Mouse (Mus musculus): ENCODE data around the gene Ccdc106. TPM values are rescaled to one million over a fixed set of nuclear protein-coding genes. Genes with fewer than 3 reads are reported as not detected.

Gene Ccdc106
- polyA plus RNA-seq, 1 experiment from 2014 or later = 2.9 TPM

- Histone ChIP-seq H3K27ac (ENCODE audit: low read depth, low read length) (no peak overlapping the region), H3K4me1 (ENCODE audit: control insufficient read depth, insufficient read depth, low read length) (peaks cover 20% of the 10 kb centered on the region), H3K9me3 (replicated peaks; ENCODE audit: control insufficient read depth, low read length) (no peaks in the 10 kb centered on the region), H3K4me2 (no peak overlapping the region), H3K27me3 (ENCODE audit: control insufficient read depth, insufficient read depth, low read length) (peaks cover 52% of the 10 kb centered on the region), H3K9ac (ENCODE audit: low read depth, low read length) (no peak overlapping the region), H3K36me3 (ENCODE audit: control insufficient read depth, insufficient read depth, low read length) (no peaks in the 10 kb centered on the region), H3K4me3 (ENCODE audit: low read depth, low read length) (no peak overlapping the region)
- no peak for ATAC-seq (replicated peaks; ENCODE audit: insufficient number of reproducible peaks, low FRiP score, low TSS enrichment)
- 81% methylated on average over 1 of the region's 1 CpGs for WGBS (ENCODE audit: insufficient replicate concordance)
These were observed 38.3 kb downstream of the Ccdc106 start for GRCm38 (mm10) chr7:5058631-5059030.

DNA sequence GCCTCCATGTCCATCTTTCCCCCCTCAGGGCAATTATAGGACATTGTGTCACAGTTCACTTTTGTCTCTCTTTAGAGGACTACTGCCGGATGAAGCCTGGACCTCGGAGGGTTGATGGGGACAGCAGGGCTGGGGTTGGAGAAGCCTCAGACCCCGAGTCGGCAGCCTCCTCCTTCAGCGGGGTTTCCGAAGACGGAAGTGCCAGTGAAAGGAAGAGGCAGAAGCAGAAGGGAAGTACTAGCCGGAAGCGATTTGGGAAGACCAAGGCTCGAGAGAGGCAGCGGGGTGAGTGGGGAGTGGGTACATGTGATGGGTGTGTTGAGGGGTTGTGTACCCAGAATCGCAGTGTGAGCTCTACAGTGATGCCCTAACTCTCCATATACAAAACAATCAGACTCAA lies 39.1 kb downstream of the Ccdc106 start:
- 90% methylated on average over 12 of the region's 12 CpGs for WGBS (ENCODE audit: insufficient replicate concordance)
- Histone ChIP-seq H3K4me1 (ENCODE audit: control insufficient read depth, insufficient read depth, low read length) (peaks cover 16% of the 10 kb centered on the region; the same call in 1 of the 2 replicates), H3K9ac (ENCODE audit: low read depth, low read length) (no peak overlapping the region; the same call in 1 of the 2 replicates), H3K4me3 (ENCODE audit: low read depth, low read length) (no peak overlapping the region), H3K36me3 (ENCODE audit: control insufficient read depth, insufficient read depth, low read length) (no peaks in the 10 kb centered on the region), H3K9me3 (replicated peaks; ENCODE audit: control insufficient read depth, low read length) (no peaks in the 10 kb centered on the region), H3K27me3 (ENCODE audit: control insufficient read depth, insufficient read depth, low read length) (peaks cover 45% of the 10 kb centered on the region), H3K4me2 (no peak overlapping the region; the same call in 1 of the 2 replicates), H3K27ac (ENCODE audit: low read depth, low read length) (no peak overlapping the region)
- no peak for ATAC-seq (replicated peaks; ENCODE audit: insufficient number of reproducible peaks, low FRiP score, low TSS enrichment)

DNA sequence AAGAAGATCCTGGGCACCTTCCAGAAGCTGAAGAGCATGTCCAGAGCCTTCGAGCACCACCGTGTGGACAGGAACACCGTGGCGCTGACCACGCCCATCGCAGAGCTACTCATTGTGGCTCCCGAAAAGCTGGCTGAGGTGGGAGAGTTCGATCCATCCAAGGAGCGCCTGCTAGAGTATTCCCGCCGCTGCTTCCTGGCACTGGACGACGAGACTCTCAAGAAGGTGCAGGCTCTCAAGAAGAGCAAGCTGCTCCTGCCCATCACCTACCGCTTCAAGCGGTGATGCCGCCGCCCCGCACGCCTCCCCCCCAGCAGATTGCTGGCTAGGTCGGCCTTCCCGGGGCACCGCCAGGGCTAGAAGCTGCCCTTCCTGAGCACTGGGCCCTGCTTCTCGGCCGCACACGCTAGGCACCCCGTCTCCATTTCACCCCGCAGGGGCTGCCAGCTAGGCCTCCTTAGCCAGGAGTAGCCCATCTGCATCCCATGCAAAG lies 39.9 kb downstream of the Ccdc106 start:
- Histone ChIP-seq H3K4me1 (ENCODE audit: control insufficient read depth, insufficient read depth, low read length) (peaks cover 16% of the 10 kb centered on the region; the same call in 1 of the 2 replicates), H3K27ac (ENCODE audit: low read depth, low read length) (peak overlapping the region; percentile 99), H3K4me2 (peak overlapping the region; percentile 87), H3K9me3 (replicated peaks; ENCODE audit: control insufficient read depth, low read length) (no peaks in the 10 kb centered on the region), H3K4me3 (ENCODE audit: low read depth, low read length) (peak overlapping the region; percentile 78), H3K27me3 (ENCODE audit: control insufficient read depth, insufficient read depth, low read length) (peaks cover 36% of the 10 kb centered on the region), H3K36me3 (ENCODE audit: control insufficient read depth, insufficient read depth, low read length) (no peaks in the 10 kb centered on the region), H3K9ac (ENCODE audit: low read depth, low read length) (peak overlapping the region; percentile 95)
- WGBS (ENCODE audit: insufficient replicate concordance) = 4% methylated on average over 27 of the region's 27 CpGs
- ATAC-seq (replicated peaks; ENCODE audit: insufficient number of reproducible peaks, low FRiP score, low TSS enrichment) = no peak

DNA sequence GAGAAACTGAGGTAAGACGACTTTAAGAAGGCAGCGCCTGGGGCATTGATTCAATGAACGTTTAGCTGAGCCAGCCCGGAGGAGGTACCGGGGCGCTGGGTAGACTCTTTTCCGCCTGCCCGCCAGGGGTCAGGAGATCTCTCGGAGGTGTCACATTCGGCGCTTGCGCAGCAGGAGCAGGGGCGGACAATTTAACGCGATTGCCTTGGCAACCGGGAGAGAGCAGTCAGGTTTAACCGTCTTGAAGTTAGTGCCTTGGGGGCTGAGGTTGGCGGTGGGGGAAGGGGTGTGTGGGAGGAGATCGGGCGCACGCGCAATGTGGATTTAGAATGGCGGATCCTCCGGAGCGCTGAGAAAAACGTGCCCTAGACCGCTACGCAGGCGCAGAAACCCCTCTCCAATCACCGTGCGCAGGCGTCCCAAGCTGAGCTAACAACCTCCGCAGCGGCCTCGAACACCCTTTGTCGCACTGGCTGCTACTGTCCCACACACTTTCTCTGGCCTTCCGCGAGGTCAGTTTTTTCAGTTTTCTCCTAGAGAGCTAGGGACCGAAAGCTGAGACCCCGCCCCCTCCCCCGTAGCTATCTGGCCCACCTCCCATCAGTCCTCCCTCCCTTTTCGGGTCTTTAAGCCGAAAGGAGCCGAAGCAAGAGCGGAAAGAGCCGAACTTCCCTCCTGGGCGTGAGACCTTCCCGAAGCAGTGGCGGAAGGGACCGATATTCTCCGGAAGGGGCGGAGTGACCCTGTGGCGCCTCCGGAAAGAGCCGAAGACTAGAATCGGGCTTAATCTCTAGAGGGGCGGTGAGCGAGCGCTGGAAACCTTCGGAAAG lies 40.8 kb downstream of the Ccdc106 start:
- Histone ChIP-seq H3K4me2 (peak overlapping the region; percentile 87), H3K9me3 (replicated peaks; ENCODE audit: control insufficient read depth, low read length) (no peaks in the 10 kb centered on the region), H3K4me1 (ENCODE audit: control insufficient read depth, insufficient read depth, low read length) (peaks cover 21% of the 10 kb centered on the region; the same call in 1 of the 2 replicates), H3K36me3 (ENCODE audit: control insufficient read depth, insufficient read depth, low read length) (no peaks in the 10 kb centered on the region), H3K4me3 (ENCODE audit: low read depth, low read length) (peak overlapping the region; percentile 78), H3K27ac (ENCODE audit: low read depth, low read length) (peak overlapping the region; percentile 99), H3K9ac (ENCODE audit: low read depth, low read length) (peak overlapping the region; percentile 95), H3K27me3 (ENCODE audit: control insufficient read depth, insufficient read depth, low read length) (peaks cover 27% of the 10 kb centered on the region)
- ATAC-seq (replicated peaks; ENCODE audit: insufficient number of reproducible peaks, low FRiP score, low TSS enrichment) = peak; percentile 86
- under 1% methylated on average over 60 of the region's 60 CpGs for WGBS (ENCODE audit: insufficient replicate concordance)

DNA sequence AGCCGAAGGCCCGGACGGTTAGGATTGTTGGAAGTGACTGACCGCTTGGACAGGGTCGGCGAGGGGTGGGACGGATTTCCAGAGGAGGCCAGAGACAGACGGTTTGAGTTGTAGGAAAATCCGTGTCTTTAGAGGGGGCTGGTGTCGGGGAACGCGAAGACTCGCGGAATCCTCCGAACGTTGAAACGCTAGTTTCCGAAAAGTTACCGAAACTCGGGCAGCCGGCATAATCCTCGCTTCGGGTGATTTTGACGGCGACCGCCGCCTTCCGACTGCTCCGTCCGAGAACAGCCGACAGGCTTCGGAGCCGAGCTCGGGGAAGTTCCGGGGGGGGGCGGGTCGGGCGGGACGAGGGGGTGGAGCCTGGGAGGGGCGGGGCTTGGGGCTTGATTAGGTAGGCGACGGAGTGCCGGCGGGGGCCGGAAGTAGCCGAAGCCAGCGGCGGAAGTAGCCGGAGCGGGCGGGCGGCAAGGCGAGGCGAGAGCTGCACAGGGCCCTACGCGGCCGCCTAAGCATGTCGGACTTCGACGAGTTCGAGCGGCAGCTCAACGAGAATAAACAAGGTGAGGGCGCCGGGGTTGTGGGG lies 41.5 kb downstream of the Ccdc106 start, which contains the start of gene U2af2:
Gene U2af2 (plus strand): TSS at position 370 of the 586 bp plus-strand sequence.
- 0 out of 2 replicates have a peak, but pooled peaks cover 4% of the 10 kb centered on the region for H3K36me3 ChIP-seq (ENCODE audit: control insufficient read depth, insufficient read depth, low read length)
- 0% methylated on average over 63 of the region's 65 CpGs for WGBS (ENCODE audit: insufficient replicate concordance)
- H3K9ac ChIP-seq (ENCODE audit: low read depth, low read length) = peak within 1 kb of the TSS; percentile 95
- peaks cover 18% of the 10 kb centered on the region; the same call in 1 of the 2 replicates for H3K4me1 ChIP-seq (ENCODE audit: control insufficient read depth, insufficient read depth, low read length)
- peak within 1 kb of the TSS; percentile 78 for H3K4me3 ChIP-seq (ENCODE audit: low read depth, low read length)
- H3K9me3 ChIP-seq (replicated peaks; ENCODE audit: control insufficient read depth, low read length) = no peaks in the 10 kb centered on the region
- peak; percentile 85 for ATAC-seq (replicated peaks; ENCODE audit: insufficient number of reproducible peaks, low FRiP score, low TSS enrichment)
- H3K27me3 ChIP-seq (ENCODE audit: control insufficient read depth, insufficient read depth, low read length) = peaks cover 20% of the 10 kb centered on the region
- H3K27ac ChIP-seq (ENCODE audit: low read depth, low read length) = peak within 1 kb of the TSS; percentile 99
- peak within 1 kb of the TSS; percentile 87 for H3K4me2 ChIP-seq

DNA sequence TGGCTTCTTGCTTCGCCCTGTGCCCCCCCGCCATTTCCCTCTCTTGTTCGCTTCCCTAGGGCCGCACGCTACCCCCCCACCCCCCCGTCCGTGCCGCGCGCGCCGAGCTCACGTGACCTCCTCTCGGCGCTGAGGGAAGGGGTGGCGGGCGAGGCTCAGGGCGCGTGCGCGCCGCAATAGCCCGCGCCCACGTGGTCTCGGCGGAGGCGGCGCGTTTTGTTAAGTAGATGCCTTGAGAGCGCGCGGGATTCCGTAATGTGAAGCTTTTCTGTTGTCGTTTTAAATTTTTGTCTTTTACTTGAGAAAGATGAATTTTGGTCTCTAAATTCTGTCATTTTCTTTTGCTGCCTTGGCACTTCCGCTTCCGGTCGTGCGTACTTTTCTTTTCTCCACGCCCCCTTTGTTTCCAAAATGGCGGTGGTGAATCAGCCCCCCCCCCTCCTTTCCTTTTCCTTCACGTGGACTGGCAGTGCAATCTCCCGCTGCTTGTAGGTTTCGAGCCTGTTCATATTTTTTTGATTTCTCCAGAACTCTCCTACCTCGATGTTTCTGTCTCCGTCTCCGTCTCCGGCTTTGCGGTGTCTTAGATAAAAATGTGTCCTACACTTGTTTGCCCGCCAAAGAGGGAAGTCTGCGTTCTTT lies 42.1 kb downstream of the Ccdc106 start:
- peaks cover 14% of the 10 kb centered on the region for H3K27me3 ChIP-seq (ENCODE audit: control insufficient read depth, insufficient read depth, low read length)
- peaks cover 5% of the 10 kb centered on the region; the same call in 1 of the 2 replicates for H3K36me3 ChIP-seq (ENCODE audit: control insufficient read depth, insufficient read depth, low read length)
- H3K27ac ChIP-seq (ENCODE audit: low read depth, low read length) = peak overlapping the region; percentile 99
- no peaks in the 10 kb centered on the region for H3K9me3 ChIP-seq (replicated peaks; ENCODE audit: control insufficient read depth, low read length)
- peak overlapping the region; percentile 95 for H3K9ac ChIP-seq (ENCODE audit: low read depth, low read length)
- H3K4me2 ChIP-seq = peak overlapping the region; percentile 87
- H3K4me3 ChIP-seq (ENCODE audit: low read depth, low read length) = peak overlapping the region; percentile 78
- peaks cover 15% of the 10 kb centered on the region; the same call in 1 of the 2 replicates for H3K4me1 ChIP-seq (ENCODE audit: control insufficient read depth, insufficient read depth, low read length)
- ATAC-seq (replicated peaks; ENCODE audit: insufficient number of reproducible peaks, low FRiP score, low TSS enrichment) = peak; percentile 65
- under 1% methylated on average over 51 of the region's 51 CpGs for WGBS (ENCODE audit: insufficient replicate concordance)

DNA sequence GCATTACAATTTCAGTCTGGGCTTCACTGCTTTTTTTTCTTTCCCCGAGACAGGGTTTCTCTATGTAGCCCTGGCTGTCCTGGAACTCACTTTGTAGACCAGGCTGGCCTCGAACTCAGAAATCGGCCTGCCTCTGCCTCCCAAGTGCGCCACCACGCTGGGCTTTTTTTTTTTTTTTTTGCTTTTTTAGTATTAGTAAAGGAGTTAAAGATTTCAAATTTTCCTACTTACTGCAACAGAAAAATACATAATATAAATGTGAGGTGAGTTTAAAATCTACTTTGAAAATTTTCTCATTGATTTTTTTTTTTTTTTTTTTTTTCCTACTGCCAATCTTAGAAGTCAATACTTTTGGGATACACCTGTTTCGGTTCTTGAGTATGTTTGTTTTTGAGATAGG lies 44.5 kb downstream of the Ccdc106 start:
- Histone ChIP-seq H3K4me2 (no peak overlapping the region; the same call in 1 of the 2 replicates), H3K27me3 (ENCODE audit: control insufficient read depth, insufficient read depth, low read length) (no peaks in the 10 kb centered on the region), H3K36me3 (ENCODE audit: control insufficient read depth, insufficient read depth, low read length) (peaks cover 26% of the 10 kb centered on the region), H3K4me1 (ENCODE audit: control insufficient read depth, insufficient read depth, low read length) (peaks cover 13% of the 10 kb centered on the region; the same call in 1 of the 2 replicates), H3K9ac (ENCODE audit: low read depth, low read length) (no peak overlapping the region), H3K4me3 (ENCODE audit: low read depth, low read length) (no peak overlapping the region), H3K9me3 (replicated peaks; ENCODE audit: control insufficient read depth, low read length) (no peaks in the 10 kb centered on the region), H3K27ac (ENCODE audit: low read depth, low read length) (no peak overlapping the region)
- WGBS (ENCODE audit: insufficient replicate concordance) = 92% methylated on average over 6 of the region's 6 CpGs
- ATAC-seq (replicated peaks; ENCODE audit: insufficient number of reproducible peaks, low FRiP score, low TSS enrichment) = no peak

DNA sequence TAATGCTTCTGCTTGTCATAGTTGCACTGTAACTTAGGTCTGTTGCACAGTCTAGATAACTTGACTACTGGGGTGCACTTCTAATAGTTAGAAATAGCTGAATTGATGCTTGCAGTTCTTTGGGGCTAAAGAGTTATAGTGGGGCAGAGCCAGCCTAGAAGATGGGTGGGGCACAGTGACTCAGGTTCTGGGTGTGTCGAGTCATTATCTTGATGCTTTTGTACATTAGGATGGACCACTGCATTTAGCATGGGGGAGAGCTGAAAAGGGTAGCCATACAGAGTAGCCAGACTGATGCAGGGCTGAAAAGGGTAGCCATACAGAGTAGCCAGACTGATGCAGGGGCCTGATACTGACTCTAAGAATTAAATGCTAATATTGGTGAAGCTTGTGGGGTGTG lies 53.2 kb downstream of the Ccdc106 start:
- H3K9ac ChIP-seq (ENCODE audit: low read depth, low read length) = no peak overlapping the region
- H3K27ac ChIP-seq (ENCODE audit: low read depth, low read length) = no peak overlapping the region
- H3K4me3 ChIP-seq (ENCODE audit: low read depth, low read length) = no peak overlapping the region
- H3K4me1 ChIP-seq (ENCODE audit: control insufficient read depth, insufficient read depth, low read length) = peaks cover 2% of the 10 kb centered on the region; the same call in 1 of the 2 replicates
- peaks cover 61% of the 10 kb centered on the region for H3K36me3 ChIP-seq (ENCODE audit: control insufficient read depth, insufficient read depth, low read length)
- 72% methylated on average over 1 of the region's 1 CpGs for WGBS (ENCODE audit: insufficient replicate concordance)
- no peak; the same call in 1 of the 2 replicates for ATAC-seq (replicated peaks; ENCODE audit: insufficient number of reproducible peaks, low FRiP score, low TSS enrichment)
- H3K9me3 ChIP-seq (replicated peaks; ENCODE audit: control insufficient read depth, low read length) = no peaks in the 10 kb centered on the region
- no peaks in the 10 kb centered on the region for H3K27me3 ChIP-seq (ENCODE audit: control insufficient read depth, insufficient read depth, low read length)
- peak overlapping the region; percentile 19; the same call in 1 of the 2 replicates for H3K4me2 ChIP-seq
